Mouse (Mus musculus) olfactory bulb, adult 2 months (tissue): ENCODE measurements around the gene Foxl1. TPM values are rescaled to one million over a fixed set of nuclear protein-coding genes. Genes with fewer than 3 reads are reported as not detected.

Experiments
- H3K27ac ChIP-seq: fragments of 200-500 bp; 2 replicates; pipeline ENCODE4 v1.5.1; 2012; ENCODE audit warnings: low read depth, low read length; ENCODE audit not compliant: insufficient read depth
- H3K4me1 ChIP-seq: fragments of 200-500 bp; 2 replicates; pipeline ENCODE4 v1.6.1; 2012; ENCODE audit warnings: low read length; ENCODE audit not compliant: control insufficient read depth, insufficient read depth
- H3K4me3 ChIP-seq: fragments of 200-500 bp; 2 replicates; pipeline ENCODE4 v1.5.1; 2012; ENCODE audit warnings: mild to moderate bottlenecking, low read depth, low read length, moderate library complexity; ENCODE audit not compliant: insufficient read depth
- CTCF ChIP-seq: fragments of 200-500 bp; IDR thresholded peaks from 2 replicates; pipeline ENCODE4 v1.5.1; 2012; ENCODE audit warnings: low read depth, mild to moderate bottlenecking, low read length, moderate library complexity; ENCODE audit not compliant: insufficient read depth
- POLR2A ChIP-seq: fragments of 200-500 bp; IDR thresholded peaks from 2 replicates; pipeline ENCODE4 v1.6.1; 2012; ENCODE audit warnings: mild to moderate bottlenecking, low read depth, low read length, moderate library complexity; ENCODE audit not compliant: insufficient read depth
- WGBS: fragments of 180-500 bp; shearing (Covaris S2); methylation state at CpG from one replicate; pipeline ENCODE4 v1.1.7; 2018; 5-methylcytosine and 5-hydroxymethylcytosine counted together
- polyA plus RNA-seq: library from polyadenylated mRNA; stranded (reverse); fragments of >200 nt; gene quantifications from 2 replicates; pipeline ENCODE4 v1.2.4, GENCODE M21; 2012; ENCODE audit warnings: low replicate concordance; ENCODE audit not compliant: missing spikeins, insufficient read depth, insufficient read length

Gene Foxl1
- polyA plus RNA-seq, 1 experiment, result not detected

DNA sequence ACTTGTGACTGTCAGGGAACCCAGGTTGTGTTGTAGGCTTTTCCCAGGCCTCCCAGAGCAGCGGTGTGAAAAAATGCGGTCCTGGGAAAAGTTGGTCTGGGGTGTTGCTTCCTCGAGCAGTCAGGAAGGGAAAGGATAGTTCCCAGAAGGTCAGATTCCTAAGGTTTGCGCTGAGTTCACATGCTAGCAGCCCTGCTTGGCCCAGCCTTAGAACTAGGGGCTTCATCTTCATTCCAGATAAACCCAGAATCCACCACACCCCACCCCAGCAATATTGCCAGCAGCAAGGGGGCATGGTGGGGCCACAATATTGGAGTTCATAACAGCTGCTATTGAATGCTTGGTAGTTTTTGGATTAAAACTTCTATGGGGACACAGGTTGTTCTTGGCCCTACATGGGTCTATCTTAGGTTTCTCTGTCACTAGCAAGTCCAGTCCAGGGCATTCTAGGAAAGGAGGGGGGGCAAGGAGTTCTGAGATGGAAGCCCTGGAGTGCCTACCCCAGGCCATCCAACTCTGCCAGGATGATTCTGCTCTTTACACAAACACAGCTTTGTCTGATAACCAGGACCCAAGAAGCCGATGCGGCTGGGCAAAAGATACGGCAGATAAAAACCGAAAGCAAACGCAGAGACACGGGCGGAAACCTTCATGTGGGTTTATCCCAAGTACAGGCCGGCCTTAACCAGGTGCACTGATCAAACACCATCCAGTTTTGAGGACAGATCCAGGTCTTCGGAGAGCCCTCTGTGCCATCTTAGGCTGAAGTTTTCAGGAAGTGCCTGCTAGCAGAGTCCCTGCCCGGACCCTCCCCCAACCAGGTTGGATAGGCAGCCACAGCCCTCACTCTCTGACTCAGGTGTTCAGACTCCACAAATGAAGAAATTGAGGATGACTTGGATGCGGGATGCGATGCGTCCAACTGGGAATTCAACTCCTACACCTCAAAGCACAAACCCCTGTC is 7.0 kb upstream of the Foxl1 start:
- H3K4me3 ChIP-seq, result no peak overlapping the region
- H3K27ac ChIP-seq, result no peak overlapping the region
- WGBS, result 14% methylated on average over 17 of the region's 17 CpGs
- H3K4me1 ChIP-seq, result no peaks in the 10 kb centered on the region; the same call in none of the 2 replicates
- TF ChIP-seq POLR2A (no peak), CTCF (no peak)

DNA sequence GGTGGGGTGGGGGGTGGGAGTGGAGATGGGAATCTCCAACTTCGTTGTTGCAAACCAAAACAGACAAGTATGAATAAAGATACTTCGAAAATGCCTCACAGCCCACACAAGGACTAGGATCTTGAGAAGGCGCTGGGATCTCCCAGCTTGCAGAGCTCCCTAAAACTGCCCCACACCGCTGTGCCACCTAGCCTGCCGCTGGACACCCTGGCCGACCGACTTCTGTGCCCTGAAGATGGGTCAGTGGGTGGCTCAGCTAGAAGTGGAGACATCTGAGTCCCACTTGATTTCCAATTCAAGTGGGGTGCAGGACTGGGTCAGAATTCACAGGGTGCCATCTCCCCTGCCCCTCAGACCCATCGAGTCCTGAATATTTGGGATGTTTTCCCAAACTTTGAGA is 6.0 kb upstream of the Foxl1 start:
- no peak for TF ChIP-seq POLR2A
- no peak for TF ChIP-seq CTCF
- 14% methylated on average over 8 of the region's 8 CpGs for WGBS
- Histone ChIP-seq H3K27ac (no peak overlapping the region), H3K4me3 (no peak overlapping the region), H3K4me1 (no peaks in the 10 kb centered on the region; the same call in none of the 2 replicates)

DNA sequence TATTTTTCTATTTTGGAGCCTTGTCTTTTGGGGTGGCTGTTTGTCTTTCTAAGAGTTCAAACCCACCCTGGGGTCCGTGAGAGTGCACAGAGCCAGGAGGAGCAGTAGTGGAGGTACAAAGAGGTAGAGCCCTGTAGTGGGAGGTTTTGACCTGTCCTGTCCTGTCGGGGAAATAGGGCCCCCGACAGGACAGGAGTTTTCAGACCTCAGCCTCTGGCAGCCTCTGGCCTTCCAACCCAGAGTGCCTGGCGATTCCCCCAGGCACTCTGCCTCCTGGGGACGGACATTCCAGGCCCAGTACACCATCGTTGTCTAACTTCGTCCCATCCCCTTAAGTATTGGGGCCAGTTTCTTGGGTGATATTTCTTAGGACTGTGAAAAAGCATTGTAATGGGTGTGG is 5.4 kb upstream of the Foxl1 start:
- no peak for TF ChIP-seq POLR2A
- no peak overlapping the region for H3K27ac ChIP-seq
- no peak overlapping the region for H3K4me3 ChIP-seq
- WGBS, result 11% methylated on average over 7 of the region's 7 CpGs
- no peaks in the 10 kb centered on the region; the same call in none of the 2 replicates for H3K4me1 ChIP-seq

DNA sequence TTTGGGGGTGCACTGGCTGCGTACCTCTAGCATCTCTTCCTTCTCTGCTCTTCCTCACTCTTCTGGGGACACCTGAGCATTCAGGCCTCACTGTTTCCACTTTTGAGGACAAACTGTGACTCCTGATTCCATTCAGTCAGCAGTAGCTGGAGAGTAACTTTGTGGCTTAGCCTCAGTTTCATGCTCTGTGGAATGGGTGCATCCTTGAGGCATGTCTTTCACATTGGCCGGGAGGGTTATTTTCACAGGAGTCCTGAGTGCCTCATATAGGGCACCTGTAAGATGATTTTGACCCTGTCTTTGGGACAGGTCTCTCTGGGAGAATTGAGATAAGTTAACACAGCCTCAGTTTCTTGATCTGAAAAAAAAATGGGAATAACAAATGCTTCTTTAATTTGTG is 4.6 kb upstream of the Foxl1 start:
- 40% methylated on average over 2 of the region's 2 CpGs for WGBS
- TF ChIP-seq POLR2A (no peak), CTCF (no peak)
- Histone ChIP-seq H3K27ac (no peak overlapping the region), H3K4me1 (peaks cover 4% of the 10 kb centered on the region), H3K4me3 (no peak overlapping the region)

DNA sequence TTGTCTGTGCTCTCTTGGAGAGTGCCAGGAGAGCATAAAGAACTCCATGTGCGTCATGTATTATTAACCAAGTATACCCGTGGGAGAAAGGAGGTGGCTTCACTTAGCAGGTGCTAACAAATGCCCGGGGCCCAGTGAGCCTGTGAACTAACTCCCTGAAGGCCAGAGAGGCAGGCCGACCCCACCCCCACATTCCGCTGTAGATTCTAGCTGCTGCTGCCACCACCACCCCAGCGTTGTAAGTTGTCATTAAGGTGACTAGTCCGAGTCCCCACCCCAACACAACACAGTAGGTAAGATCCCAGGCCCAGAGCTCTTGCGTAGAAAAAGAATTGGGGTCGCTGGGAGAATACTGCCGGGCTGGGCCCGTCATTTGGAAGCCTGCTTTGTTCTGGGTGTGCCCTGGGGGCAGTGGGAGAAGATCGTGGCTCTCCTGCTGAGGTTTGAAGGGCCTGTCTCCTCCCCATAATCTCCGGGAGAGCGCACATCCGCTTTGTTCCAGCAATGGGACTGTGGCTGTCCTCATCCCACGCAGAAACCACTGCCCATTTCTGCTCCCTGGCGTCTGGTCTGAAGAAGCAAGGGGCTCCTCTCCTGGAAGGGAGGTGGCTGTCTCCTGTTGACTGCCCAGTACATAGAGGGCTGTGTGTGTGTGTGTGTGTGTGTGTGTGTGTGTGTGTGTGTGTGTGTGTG is 3.0 kb upstream of the Foxl1 start:
- no peak for TF ChIP-seq POLR2A
- TF ChIP-seq CTCF, result no peak
- WGBS, result 4% methylated on average over 17 of the region's 17 CpGs
- Histone ChIP-seq H3K4me3 (no peak overlapping the region), H3K27ac (no peak overlapping the region), H3K4me1 (peaks cover 12% of the 10 kb centered on the region)

DNA sequence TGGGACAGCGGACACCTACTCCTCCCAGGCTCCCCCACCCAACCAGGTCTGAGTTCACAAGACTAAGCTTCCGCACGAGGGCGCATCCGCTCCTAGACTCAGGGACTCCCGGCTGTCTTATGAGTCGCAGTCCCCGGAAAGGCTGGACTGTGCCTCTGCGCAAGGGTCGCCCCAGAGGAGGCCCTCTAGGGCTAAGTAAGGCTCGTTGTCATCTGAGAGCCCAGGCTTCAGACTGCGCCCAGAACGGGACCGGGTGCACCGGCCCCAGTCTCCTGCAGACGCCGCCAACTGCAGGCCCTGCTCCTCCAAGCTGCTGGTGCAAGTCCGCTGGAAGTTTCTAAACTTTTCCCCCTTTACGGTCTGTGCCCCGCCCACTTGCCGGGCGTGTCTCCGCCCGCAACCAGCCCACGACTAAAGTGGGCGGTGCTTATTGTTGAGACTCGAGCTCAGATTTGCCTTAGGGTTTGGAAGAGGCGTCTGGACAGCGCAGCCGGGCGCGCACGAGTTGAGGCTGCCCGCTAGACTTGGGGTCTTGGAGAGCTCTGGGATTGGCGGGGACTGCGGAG is 2.3 kb upstream of the Foxl1 start:
- Histone ChIP-seq H3K4me1 (peaks cover 12% of the 10 kb centered on the region), H3K4me3 (no peak overlapping the region), H3K27ac (no peak overlapping the region)
- no peak for TF ChIP-seq POLR2A
- WGBS, result 2% methylated on average over 36 of the region's 36 CpGs

DNA sequence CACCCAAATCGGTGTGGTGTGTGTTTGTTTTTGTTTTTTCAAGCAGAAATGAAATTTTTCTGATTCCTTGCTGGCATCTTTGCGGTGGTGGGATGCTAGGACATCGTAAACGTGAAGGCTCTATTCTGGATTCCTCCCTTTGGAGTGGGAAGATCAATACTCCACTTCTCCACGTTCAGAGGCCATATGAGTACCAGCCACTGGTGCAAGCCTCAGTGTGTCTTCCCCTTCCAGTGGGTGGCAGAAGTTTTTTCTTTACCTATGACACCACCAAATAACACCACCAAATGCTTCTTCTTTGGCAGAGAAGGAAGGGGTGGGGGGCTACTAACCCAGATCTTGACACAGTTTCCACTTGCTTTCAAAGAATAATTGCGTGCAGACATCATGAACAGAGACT is 1.5 kb upstream of the Foxl1 start:
- TF ChIP-seq CTCF (no peak), POLR2A (no peak)
- no peak overlapping the region for H3K27ac ChIP-seq
- H3K4me3 ChIP-seq, result no peak overlapping the region
- 12% methylated on average over 6 of the region's 6 CpGs for WGBS
- H3K4me1 ChIP-seq, result peaks cover 12% of the 10 kb centered on the region

DNA sequence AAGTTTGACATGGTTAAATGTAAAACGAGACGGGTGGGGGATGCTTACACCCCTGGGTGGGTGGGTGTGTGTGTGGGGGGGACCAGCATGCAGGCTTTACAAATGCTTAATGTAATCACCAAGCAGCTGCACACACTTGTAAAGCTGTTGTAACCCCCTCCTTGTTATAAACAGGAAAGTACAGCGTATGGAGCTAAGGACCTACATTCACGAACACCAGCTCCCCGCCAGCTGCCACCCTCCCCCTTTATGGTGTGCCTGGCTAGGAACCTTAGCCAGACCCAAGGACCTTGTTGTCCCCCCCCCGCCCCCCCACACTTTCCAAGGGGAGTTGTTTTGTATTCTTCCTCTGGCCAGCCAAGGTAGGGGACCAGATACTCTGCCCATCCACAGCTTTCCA is 1.0 kb upstream of the Foxl1 start:
- no peak overlapping the region for H3K27ac ChIP-seq
- peaks cover 12% of the 10 kb centered on the region for H3K4me1 ChIP-seq
- WGBS, result 6% methylated on average over 6 of the region's 6 CpGs
- TF ChIP-seq POLR2A, result no peak
- no peak for TF ChIP-seq CTCF
- H3K4me3 ChIP-seq, result no peak overlapping the region

DNA sequence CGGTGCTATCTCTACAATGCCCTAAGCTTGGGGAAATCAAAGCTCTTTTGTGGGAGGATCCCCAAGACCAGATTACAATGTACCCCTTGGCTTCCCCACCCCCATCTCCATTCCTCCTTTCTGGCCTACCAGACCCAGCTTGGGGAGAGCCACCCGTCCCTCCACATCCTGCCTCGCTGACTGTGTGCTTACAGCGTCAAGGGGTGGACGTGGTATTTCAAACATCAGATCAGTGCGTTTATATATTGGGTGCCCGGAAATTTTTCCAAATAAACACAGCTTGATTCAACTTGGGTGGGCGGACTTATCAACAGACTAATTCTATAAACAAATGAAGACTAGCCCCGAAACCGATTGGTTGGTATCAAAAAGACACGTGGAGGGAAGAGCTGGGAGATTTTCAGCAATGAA is 444 bp upstream of the Foxl1 start:
- Histone ChIP-seq H3K4me1 (peaks cover 12% of the 10 kb centered on the region), H3K27ac (no peak overlapping the region), H3K4me3 (no peak overlapping the region)
- 8% methylated on average over 11 of the region's 11 CpGs for WGBS
- TF ChIP-seq CTCF (no peak), POLR2A (no peak)
